Mouse (Mus musculus): ENCODE data around the gene Card19. TPM values are rescaled to one million over a fixed set of nuclear protein-coding genes. Genes with fewer than 3 reads are reported as not detected.

Card19 gene
- polyA plus RNA-seq, 1 experiment from 2014 or later, result 16.1 TPM

- H3K4me1 ChIP-seq, result peaks cover 5% of the 10 kb centered on the region; the same call in 1 of the 2 replicates
- H3K27ac ChIP-seq, result no peak overlapping the region
- no peaks in the 10 kb centered on the region for H3K9me3 ChIP-seq (replicated peaks)
- no peaks in the 10 kb centered on the region for H3K27me3 ChIP-seq
- no peak overlapping the region for H3K9ac ChIP-seq
- H3K4me2 ChIP-seq, result no peak overlapping the region
- WGBS, result 32% methylated on average over 13 of the region's 13 CpGs
- no peak overlapping the region for H3K4me3 ChIP-seq
- no peaks in the 10 kb centered on the region for H3K36me3 ChIP-seq (ENCODE audit: poor library complexity, severe bottlenecking)
- ATAC-seq, result peak; percentile 75
Observed at GRCm38 (mm10) chr13:49205381-49205998, 10.3 kb downstream of the Card19 start.

GRCm38 (mm10) chr13:49202556-49202955, 13.3 kb downstream of the Card19 start:
- 86% methylated on average over 7 of the region's 7 CpGs for WGBS
- no peak overlapping the region for H3K9ac ChIP-seq
- no peak overlapping the region for H3K4me2 ChIP-seq
- H3K4me3 ChIP-seq, result no peak overlapping the region
- H3K9me3 ChIP-seq (replicated peaks), result no peaks in the 10 kb centered on the region
- no peaks in the 10 kb centered on the region for H3K27me3 ChIP-seq
- H3K4me1 ChIP-seq, result peaks cover 5% of the 10 kb centered on the region; the same call in 1 of the 2 replicates
- no peak for ATAC-seq
- H3K27ac ChIP-seq, result no peak overlapping the region
- no peaks in the 10 kb centered on the region for H3K36me3 ChIP-seq (ENCODE audit: poor library complexity, severe bottlenecking)

GRCm38 (mm10) chr13:49200688-49201087, 15.1 kb downstream of the Card19 start:
- Histone ChIP-seq H3K27ac (no peak overlapping the region), H3K9me3 (replicated peaks) (no peaks in the 10 kb centered on the region), H3K27me3 (no peaks in the 10 kb centered on the region), H3K4me1 (peaks cover 5% of the 10 kb centered on the region; the same call in 1 of the 2 replicates), H3K4me2 (no peak overlapping the region), H3K9ac (no peak overlapping the region), H3K36me3 (ENCODE audit: poor library complexity, severe bottlenecking) (0 out of 2 replicates have a peak, but pooled peaks cover 3% of the 10 kb centered on the region), H3K4me3 (no peak overlapping the region)
- no peak for ATAC-seq
- 92% methylated on average over 13 of the region's 13 CpGs for WGBS

- Histone ChIP-seq H3K4me3 (no peak overlapping the region), H3K36me3 (ENCODE audit: poor library complexity, severe bottlenecking) (0 out of 2 replicates have a peak, but pooled peaks cover 3% of the 10 kb centered on the region), H3K27me3 (no peaks in the 10 kb centered on the region), H3K4me1 (no peaks in the 10 kb centered on the region; the same call in 1 of the 2 replicates), H3K9me3 (replicated peaks) (no peaks in the 10 kb centered on the region), H3K4me2 (no peak overlapping the region), H3K27ac (no peak overlapping the region), H3K9ac (no peak overlapping the region)
- WGBS, result 93% methylated on average over 7 of the region's 7 CpGs
- no peak for ATAC-seq
Observed at GRCm38 (mm10) chr13:49199891-49200290, 15.9 kb downstream of the Card19 start.

- no peaks in the 10 kb centered on the region for H3K9me3 ChIP-seq (replicated peaks)
- no peak overlapping the region for H3K4me3 ChIP-seq
- H3K9ac ChIP-seq, result no peak overlapping the region
- ATAC-seq, result no peak
- no peak overlapping the region for H3K4me2 ChIP-seq
- no peaks in the 10 kb centered on the region for H3K27me3 ChIP-seq
- WGBS, result 94% methylated on average over 9 of the region's 9 CpGs
- H3K27ac ChIP-seq, result no peak overlapping the region
- H3K4me1 ChIP-seq, result no peaks in the 10 kb centered on the region
- 0 out of 2 replicates have a peak, but pooled peaks cover 3% of the 10 kb centered on the region for H3K36me3 ChIP-seq (ENCODE audit: poor library complexity, severe bottlenecking)
Observed at GRCm38 (mm10) chr13:49198734-49199133, 17.1 kb downstream of the Card19 start.

GRCm38 (mm10) chr13:49196766-49197165, 19.1 kb downstream of the Card19 start:
- H3K4me2 ChIP-seq, result no peak overlapping the region
- 0 out of 2 replicates have a peak, but pooled peaks cover 3% of the 10 kb centered on the region for H3K36me3 ChIP-seq (ENCODE audit: poor library complexity, severe bottlenecking)
- no peak overlapping the region for H3K27ac ChIP-seq
- H3K9ac ChIP-seq, result no peak overlapping the region
- no peak overlapping the region for H3K4me3 ChIP-seq
- no peaks in the 10 kb centered on the region for H3K27me3 ChIP-seq
- H3K4me1 ChIP-seq, result peaks cover 10% of the 10 kb centered on the region
- no peaks in the 10 kb centered on the region for H3K9me3 ChIP-seq (replicated peaks)
- no peak for ATAC-seq
- 82% methylated on average over 6 of the region's 6 CpGs for WGBS

- Histone ChIP-seq H3K9ac (no peak overlapping the region), H3K4me3 (no peak overlapping the region), H3K4me1 (peaks cover 15% of the 10 kb centered on the region), H3K9me3 (replicated peaks) (no peaks in the 10 kb centered on the region), H3K27me3 (no peaks in the 10 kb centered on the region), H3K4me2 (no peak overlapping the region), H3K27ac (no peak overlapping the region), H3K36me3 (ENCODE audit: poor library complexity, severe bottlenecking) (0 out of 2 replicates have a peak, but pooled peaks cover 3% of the 10 kb centered on the region)
- ATAC-seq, result no peak
- WGBS, result 83% methylated on average over 5 of the region's 5 CpGs
Observed at GRCm38 (mm10) chr13:49196211-49196610, 19.6 kb downstream of the Card19 start.

- H3K4me2 ChIP-seq, result no peak overlapping the region
- ATAC-seq, result no peak
Observed at GRCm38 (mm10) chr13:49195651-49196050, 20.2 kb downstream of the Card19 start.

GRCm38 (mm10) chr13:49194811-49195210, 21.0 kb downstream of the Card19 start:
- H3K4me3 ChIP-seq, result no peak overlapping the region
- ATAC-seq, result no peak
- 97% methylated on average over 13 of the region's 13 CpGs for WGBS
- peaks cover 16% of the 10 kb centered on the region for H3K4me1 ChIP-seq
- no peaks in the 10 kb centered on the region for H3K9me3 ChIP-seq (replicated peaks)
- no peak overlapping the region for H3K4me2 ChIP-seq
- H3K27ac ChIP-seq, result no peak overlapping the region
- H3K27me3 ChIP-seq, result no peaks in the 10 kb centered on the region
- 0 out of 2 replicates have a peak, but pooled peaks cover 3% of the 10 kb centered on the region for H3K36me3 ChIP-seq (ENCODE audit: poor library complexity, severe bottlenecking)
- no peak overlapping the region for H3K9ac ChIP-seq

More at GRCm38 (mm10) chr13:49195651-49196050, 20.2 kb downstream of the Card19 start:
- peaks cover 16% of the 10 kb centered on the region for H3K4me1 ChIP-seq
- 0 out of 2 replicates have a peak, but pooled peaks cover 3% of the 10 kb centered on the region for H3K36me3 ChIP-seq (ENCODE audit: poor library complexity, severe bottlenecking)
- no peak overlapping the region for H3K27ac ChIP-seq
- no peak overlapping the region for H3K9ac ChIP-seq
- H3K9me3 ChIP-seq (replicated peaks), result no peaks in the 10 kb centered on the region
- H3K4me3 ChIP-seq, result no peak overlapping the region
- no peaks in the 10 kb centered on the region for H3K27me3 ChIP-seq
- 85% methylated on average over 7 of the region's 7 CpGs for WGBS

- Histone ChIP-seq H3K9ac (no peak overlapping the region), H3K27me3 (peaks cover 3% of the 10 kb centered on the region; the same call in 1 of the 2 replicates), H3K27ac (no peak overlapping the region), H3K36me3 (ENCODE audit: poor library complexity, severe bottlenecking) (0 out of 2 replicates have a peak, but pooled peaks cover 3% of the 10 kb centered on the region), H3K4me2 (no peak overlapping the region), H3K9me3 (replicated peaks) (no peaks in the 10 kb centered on the region), H3K4me3 (no peak overlapping the region), H3K4me1 (peaks cover 18% of the 10 kb centered on the region)
- no peak for ATAC-seq
- WGBS, result 95% methylated on average over 17 of the region's 17 CpGs
Observed at GRCm38 (mm10) chr13:49193650-49194049, 22.2 kb downstream of the Card19 start.

- no peaks in the 10 kb centered on the region for H3K9me3 ChIP-seq (replicated peaks)
- H3K4me3 ChIP-seq, result no peak overlapping the region
- no peak overlapping the region; the same call in 1 of the 2 replicates for H3K27ac ChIP-seq
- peaks cover 8% of the 10 kb centered on the region; the same call in 1 of the 2 replicates for H3K27me3 ChIP-seq
- H3K4me2 ChIP-seq, result no peak overlapping the region
- 0 out of 2 replicates have a peak, but pooled peaks cover 3% of the 10 kb centered on the region for H3K36me3 ChIP-seq (ENCODE audit: poor library complexity, severe bottlenecking)
- 61% methylated on average over 16 of the region's 16 CpGs for WGBS
- H3K4me1 ChIP-seq, result peaks cover 30% of the 10 kb centered on the region
- no peak for ATAC-seq
- H3K9ac ChIP-seq, result no peak overlapping the region
Observed at GRCm38 (mm10) chr13:49192156-49192855, 23.5 kb downstream of the Card19 start.

- Histone ChIP-seq H3K27me3 (peaks cover 8% of the 10 kb centered on the region; the same call in 1 of the 2 replicates), H3K9me3 (replicated peaks) (no peaks in the 10 kb centered on the region), H3K27ac (no peak overlapping the region), H3K4me3 (no peak overlapping the region), H3K9ac (0 out of 2 replicates have a peak overlapping the region, but pooled peaks have one; percentile 6), H3K36me3 (ENCODE audit: poor library complexity, severe bottlenecking) (0 out of 2 replicates have a peak, but pooled peaks cover 3% of the 10 kb centered on the region), H3K4me2 (no peak overlapping the region), H3K4me1 (peaks cover 35% of the 10 kb centered on the region)
- ATAC-seq, result no peak
- 61% methylated on average over 5 of the region's 5 CpGs for WGBS
Observed at GRCm38 (mm10) chr13:49191673-49192035, 24.2 kb downstream of the Card19 start.
